Mouse (Mus musculus) embryo, embryonic 10.5 days (tissue): ENCODE measurements around the gene Stk32c.

ENCODE experiments used
- DNase-seq: peaks from one replicate; pipeline ENCODE4 v3.0.0-alpha.2; 2015; ENCODE audit warnings: low spot score

Stk32c gene

GRCm38 (mm10) chr7:139143785-139144184 is 69.3 kb downstream of the Stk32c start:
- no peak for DNase-seq

DNA sequence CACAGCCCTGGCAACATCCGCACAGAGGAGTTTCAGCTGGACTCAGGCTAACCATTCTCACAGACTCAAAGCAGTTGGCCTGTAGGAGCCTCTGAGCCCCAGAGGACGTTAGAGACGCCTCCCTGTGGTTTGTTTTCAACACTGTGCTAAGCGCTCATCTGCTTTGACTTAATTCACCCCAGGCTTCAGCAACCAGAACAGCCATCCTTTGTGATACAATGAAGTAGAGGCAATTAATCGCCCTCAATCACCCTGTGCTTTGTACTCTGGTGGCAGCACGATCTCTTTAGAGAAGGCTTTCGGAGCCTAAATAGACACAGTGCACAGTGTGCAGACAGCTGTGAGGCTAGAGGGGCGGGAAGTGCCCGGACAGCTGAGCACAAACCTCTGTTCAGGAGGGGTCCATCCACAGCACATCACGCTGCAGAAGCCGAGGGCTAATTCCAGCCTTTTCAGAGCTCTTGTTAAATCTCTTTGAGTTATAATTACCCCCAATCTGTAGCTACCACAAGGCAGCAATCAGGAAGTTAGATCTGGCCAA is 73.1 kb downstream of the Stk32c start:
- peak; percentile 85 for DNase-seq

GRCm38 (mm10) chr7:139136906-139137491 is 76.1 kb downstream of the Stk32c start:
- peak; percentile 40 for DNase-seq

DNA sequence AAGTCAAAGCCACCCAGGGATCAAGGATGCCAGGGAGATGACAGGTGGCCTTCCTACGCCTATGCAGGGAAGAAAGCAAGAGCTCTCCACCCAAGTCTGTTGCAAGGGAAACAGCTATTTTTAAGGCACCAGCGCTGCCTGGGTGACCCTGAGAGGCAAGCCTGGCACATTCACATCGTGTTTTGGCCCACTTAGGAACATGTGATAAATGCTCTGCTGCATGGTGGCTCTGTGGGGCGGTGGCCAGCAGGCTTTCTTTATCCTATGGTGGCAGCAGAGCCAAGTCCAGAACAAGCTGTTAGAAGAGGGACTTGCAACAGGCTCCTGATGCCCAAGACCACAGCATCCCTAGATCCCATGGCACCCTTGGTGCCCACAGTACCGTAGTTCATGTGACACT is 77.9 kb downstream of the Stk32c start:
- DNase-seq: no peak

GRCm38 (mm10) chr7:139133446-139133845 is 79.7 kb downstream of the Stk32c start:
- no peak for DNase-seq

- DNase-seq: no peak
Measured at GRCm38 (mm10) chr7:139131538-139131937, 81.6 kb downstream of the Stk32c start.

DNA sequence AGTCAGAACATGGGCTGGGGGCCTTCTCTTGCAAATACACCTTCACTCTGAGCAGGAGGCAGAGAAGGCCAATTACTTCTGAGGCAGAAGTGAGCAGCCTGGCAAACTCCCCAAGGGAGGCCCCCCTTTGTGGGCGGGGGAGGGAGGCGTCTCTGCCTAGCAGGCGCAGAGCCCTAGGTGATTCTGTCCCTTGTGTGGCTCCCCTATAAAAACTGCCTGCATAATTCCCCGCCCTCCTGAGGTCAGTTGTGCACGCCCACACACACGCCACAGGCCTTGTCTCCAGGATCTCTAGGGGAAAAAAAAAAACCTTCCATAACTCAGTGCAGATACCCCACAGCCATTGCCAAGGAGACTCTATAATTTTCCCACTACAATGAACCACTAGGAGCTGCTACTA is 82.7 kb downstream of the Stk32c start:
- no peak for DNase-seq

GRCm38 (mm10) chr7:139128994-139129393 is 84.1 kb downstream of the Stk32c start:
- DNase-seq: no peak

GRCm38 (mm10) chr7:139126549-139126948 is 86.6 kb downstream of the Stk32c start:
- DNase-seq: no peak

DNA sequence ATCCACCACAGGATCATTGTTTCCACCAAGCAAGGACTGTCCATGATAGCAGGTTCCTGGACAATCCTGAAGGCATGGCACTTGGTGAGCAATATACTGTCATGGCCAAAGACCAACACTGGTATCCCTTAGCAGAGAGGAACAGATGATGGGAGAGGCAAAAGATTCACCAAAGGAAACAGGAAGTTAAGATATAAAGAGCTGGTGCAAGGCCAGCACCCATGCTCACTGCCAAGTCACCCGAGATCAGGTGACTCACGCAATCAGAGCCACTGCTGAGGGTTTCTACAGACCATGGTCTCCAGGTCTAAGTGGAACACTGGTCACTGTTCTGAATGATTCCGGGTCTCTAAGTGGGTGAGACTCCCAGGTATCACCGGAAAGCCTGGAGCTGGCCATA is 87.2 kb downstream of the Stk32c start:
- DNase-seq: no peak

- DNase-seq: no peak
Measured at GRCm38 (mm10) chr7:139119775-139120153, 93.3 kb downstream of the Stk32c start.

GRCm38 (mm10) chr7:139119152-139119774 is 93.8 kb downstream of the Stk32c start:
- DNase-seq: peak; percentile 86

GRCm38 (mm10) chr7:139107908-139108650 is 105.0 kb downstream of the Stk32c start:
- DNase-seq: no peak

DNA sequence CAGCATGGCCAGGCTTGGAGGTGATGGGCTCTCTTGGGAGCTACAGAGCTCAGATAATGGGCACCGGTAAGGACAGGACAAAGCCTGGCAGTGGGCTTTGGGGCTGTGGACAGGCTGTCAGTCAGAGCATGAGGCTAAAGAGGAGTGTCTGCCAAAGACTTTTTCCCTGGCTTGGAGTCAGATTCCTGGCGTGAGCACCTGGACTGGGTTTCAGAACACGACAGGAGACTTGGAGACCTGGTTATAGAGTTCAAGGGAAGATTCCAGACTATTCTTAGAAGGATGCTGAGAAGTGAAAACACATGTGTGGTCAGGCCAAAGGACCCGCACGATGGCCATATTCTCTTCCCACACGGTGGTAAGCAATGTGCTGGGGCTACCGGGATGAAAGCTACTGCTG is 107.4 kb downstream of the Stk32c start:
- no peak for DNase-seq

DNA sequence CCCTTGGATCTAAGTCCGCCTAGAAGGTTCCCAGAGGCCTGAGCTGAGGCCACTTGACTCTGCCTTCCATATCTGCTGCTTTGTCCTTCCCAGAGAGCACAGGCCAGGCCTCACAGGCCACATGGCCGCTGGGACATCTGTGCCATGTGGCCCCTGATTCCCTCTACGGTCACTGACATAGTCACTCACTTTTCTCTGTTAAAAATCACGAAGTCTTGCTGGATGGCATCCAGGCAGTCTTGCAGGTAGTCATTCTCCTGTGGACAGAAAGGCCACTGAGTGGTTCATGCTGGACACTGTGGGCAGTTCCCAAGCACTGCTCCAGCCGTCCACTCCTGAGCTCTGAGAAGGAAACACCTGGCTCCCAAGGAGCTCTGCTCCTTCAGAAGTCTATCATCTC is 108.0 kb downstream of the Stk32c start:
- no peak for DNase-seq

GRCm38 (mm10) chr7:139103960-139104381 is 109.1 kb downstream of the Stk32c start:
- peak; percentile 51 for DNase-seq

DNA sequence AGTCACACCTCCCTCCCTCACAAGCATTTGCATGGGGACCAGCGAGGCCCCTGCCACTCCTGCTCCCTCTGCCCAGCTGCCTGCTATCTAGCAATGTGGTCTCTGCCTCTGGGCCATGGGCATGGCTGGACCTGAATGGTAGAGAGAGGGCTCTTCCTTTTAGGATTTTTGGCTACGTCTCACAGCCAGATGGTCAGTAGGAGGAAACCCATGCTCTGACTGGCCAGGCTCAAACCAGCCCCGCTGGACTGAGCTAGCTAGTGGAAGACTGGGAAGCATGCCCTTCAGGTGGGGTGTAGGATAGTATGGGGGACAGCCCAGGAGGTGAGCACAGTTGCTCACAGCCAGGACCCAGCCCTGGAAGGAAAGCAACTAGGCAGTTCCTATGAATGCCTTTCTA is 111.3 kb downstream of the Stk32c start:
- DNase-seq: no peak

DNA sequence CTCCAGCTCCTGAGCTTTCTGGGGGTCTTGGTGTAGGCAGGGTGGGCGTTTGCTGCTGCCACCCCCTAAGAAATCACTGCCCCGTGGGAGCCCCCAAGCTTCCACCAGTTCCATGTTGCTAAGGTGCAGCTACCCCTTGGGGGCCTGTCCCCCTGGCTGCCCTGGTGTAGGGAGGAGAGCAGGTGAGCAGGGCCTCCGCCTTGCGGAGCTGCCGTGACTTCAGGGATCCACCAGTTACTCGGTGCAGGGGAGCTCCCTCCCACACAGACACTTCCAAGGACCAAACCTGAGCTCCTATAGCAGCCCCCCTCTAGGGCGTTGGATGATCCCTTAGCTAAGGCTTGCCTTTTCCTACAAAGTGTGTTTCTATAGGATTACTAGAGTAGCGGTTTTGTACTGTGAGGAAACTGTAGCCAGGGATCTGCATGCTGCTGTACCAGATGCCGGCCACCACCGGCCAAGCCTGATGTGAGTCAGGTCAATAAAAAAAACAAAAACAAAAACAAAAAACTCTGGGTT is 111.8 kb downstream of the Stk32c start:
- no peak for DNase-seq

GRCm38 (mm10) chr7:139100531-139101095 is 112.5 kb downstream of the Stk32c start:
- DNase-seq: no peak

DNA sequence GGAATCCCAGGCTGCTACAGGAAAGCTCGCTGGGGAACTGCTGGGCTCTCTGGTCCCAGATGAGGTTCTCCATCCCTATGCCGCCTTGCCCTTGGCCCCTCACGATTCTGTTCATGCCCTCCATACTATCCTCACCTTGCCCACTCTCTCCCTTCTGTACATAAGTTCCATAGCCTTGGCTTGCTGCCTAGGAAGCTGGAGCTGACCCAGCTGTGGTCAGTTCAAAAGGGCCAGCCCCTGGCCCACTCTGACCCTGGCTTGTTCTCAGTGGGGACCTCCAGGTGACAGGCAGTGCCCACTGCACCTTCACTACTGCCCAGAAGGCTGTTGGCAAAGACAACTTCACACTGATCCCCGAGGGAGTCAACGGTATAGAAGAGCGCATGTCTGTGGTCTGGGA is 116.7 kb downstream of the Stk32c start:
- DNase-seq: no peak

GRCm38 (mm10) chr7:139095282-139095681 is 117.8 kb downstream of the Stk32c start:
- DNase-seq: no peak

DNA sequence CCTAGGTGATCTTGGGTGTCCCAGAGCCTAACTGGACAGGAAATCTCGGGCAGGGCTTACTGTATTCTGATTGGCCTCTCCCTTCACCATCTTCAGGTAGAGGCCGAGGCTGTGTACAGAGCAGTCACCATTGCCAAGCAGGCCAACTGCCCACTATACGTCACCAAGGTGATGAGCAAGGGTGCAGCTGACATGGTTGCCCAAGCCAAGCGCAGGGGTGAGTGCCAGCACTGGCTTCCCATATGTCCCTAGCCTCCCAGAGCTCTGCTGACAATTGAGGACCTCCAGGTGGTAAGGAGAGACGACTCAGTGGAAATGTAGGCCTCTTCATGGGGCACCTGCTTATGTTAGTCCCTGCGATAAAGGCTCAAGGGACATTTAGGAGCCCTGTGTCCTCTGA is 118.3 kb downstream of the Stk32c start:
- no peak for DNase-seq

- no peak for DNase-seq
Measured at GRCm38 (mm10) chr7:139093781-139094180, 119.3 kb downstream of the Stk32c start.
